Mouse (Mus musculus) testis, adult 2 months (tissue): Measurements from ENCODE around the gene 1700016C15Rik.

ENCODE experiments used
- CTCF ChIP-seq: fragments of 200-500 bp; IDR thresholded peaks from 2 replicates; pipeline ENCODE4 v1.5.1; 2012; ENCODE audit warnings: low read depth, mild to moderate bottlenecking, inconsistent platforms, low read length, moderate library complexity; ENCODE audit not compliant: control insufficient read depth, insufficient read depth, insufficient replicate concordance
- POLR2A ChIP-seq: fragments of 200-500 bp; IDR thresholded peaks from 2 replicates; pipeline ENCODE4 v1.6.1; 2012; ENCODE audit warnings: low read depth, mild to moderate bottlenecking, inconsistent platforms, low read length, moderate library complexity; ENCODE audit not compliant: control insufficient read depth

- TF ChIP-seq POLR2A = no peak
- TF ChIP-seq CTCF = no peak
Observed at GRCm38 (mm10) chr1:177794866-177795265, 65.3 kb downstream of the 1700016C15Rik start.
